Mouse (Mus musculus) frontal cortex, postnatal 25 days (tissue): ENCODE data around the gene Abi1.
"Not testable (repeated sequence)": the region's sequence is repeated elsewhere in the genome, so short reads cannot be mapped to it uniquely, and the experiment has no call there.

Experiments
- DNase-seq, 2 experiments: peaks; one replicate each; pipeline ENCODE4 v3.0.0; 2022; ENCODE audit warnings: low spot score in 2 of 2

Gene Abi1

GRCm38 (mm10) chr2:23034692-23035435 is 5.2 kb downstream of the Abi1 start:
- DNase-seq = no peak

GRCm38 (mm10) chr2:23030631-23031030 is 9.4 kb downstream of the Abi1 start:
- DNase-seq = no peak

GRCm38 (mm10) chr2:23028826-23029225 is 11.2 kb downstream of the Abi1 start:
- DNase-seq = no peak

DNA sequence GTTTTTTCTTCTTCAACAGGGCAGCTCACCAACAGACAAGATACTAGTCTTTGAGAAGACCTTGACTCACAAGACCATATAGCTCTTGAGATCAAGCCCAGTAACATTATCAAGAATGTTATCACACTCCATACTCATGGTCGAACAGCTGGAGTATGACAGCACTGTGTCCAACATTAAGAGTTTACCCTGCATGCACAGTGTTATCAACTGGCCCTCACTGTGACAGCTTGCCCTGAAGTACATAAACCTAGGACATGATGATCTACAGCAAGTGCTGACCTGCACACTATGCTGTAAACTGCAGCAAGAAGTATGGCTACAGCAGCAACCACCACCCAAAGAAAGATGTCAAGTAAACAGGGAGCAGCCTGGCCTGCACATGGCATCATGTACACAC is 13.7 kb downstream of the Abi1 start:
- DNase-seq = no peak

DNA sequence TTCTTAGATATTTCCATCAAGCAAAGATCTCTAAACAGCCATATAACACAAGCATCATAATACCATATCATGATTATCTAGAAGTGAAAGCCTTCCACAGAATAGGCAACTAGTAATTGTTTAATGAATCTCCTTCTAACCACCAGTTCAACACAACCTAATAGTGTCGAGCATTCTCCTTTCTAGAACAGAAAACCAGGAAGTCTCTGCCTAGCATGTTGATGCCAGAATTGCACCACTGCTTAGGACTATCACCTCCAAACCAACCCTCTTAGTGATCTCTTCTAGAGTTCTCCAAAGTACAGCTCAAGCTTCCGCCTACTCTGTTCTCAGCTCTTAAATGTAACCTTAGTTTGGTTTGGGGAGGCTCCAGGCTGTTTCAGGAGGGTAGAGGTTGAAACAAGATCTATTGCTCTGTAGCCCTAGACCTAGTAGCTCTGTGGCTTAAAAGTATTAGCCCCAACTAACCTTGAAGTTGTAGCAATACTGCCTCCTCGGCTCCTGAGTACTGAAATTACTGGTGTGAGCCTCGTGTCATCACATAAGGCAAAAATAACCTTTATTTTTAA is 16.2 kb downstream of the Abi1 start:
- DNase-seq = no peak

- DNase-seq = no peak
These were observed 17.0 kb downstream of the Abi1 start for GRCm38 (mm10) chr2:23023023-23023422.

GRCm38 (mm10) chr2:23021721-23022120 is 18.3 kb downstream of the Abi1 start:
- no peak for DNase-seq

DNA sequence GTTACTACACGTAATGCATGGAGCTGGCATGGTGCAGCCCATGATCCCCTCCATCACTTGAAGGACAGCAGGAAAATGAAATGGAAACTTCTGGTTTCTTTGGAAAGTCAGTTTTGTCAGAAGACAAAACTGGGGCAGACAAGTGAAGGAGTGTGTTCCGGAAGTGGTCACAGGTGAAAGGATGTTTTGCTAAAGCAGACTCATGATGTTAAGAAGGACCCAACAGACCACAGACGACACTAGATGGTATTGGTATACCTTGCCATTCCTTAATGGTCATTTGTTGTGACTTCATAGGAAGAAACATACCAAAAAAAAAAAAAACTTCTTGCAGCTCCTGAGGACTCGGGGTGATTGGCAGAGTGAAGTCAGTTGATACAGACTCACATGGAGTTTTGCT is 18.7 kb downstream of the Abi1 start:
- no peak for DNase-seq

- no peak for DNase-seq
These were observed 20.9 kb downstream of the Abi1 start for GRCm38 (mm10) chr2:23019170-23019569.

- no peak for DNase-seq
These were observed 23.9 kb downstream of the Abi1 start for GRCm38 (mm10) chr2:23016121-23016520.

GRCm38 (mm10) chr2:23015335-23015734 is 24.7 kb downstream of the Abi1 start:
- DNase-seq = no peak

- DNase-seq = not testable (repeated sequence)
These were observed 25.1 kb downstream of the Abi1 start for GRCm38 (mm10) chr2:23014935-23015334.

DNA sequence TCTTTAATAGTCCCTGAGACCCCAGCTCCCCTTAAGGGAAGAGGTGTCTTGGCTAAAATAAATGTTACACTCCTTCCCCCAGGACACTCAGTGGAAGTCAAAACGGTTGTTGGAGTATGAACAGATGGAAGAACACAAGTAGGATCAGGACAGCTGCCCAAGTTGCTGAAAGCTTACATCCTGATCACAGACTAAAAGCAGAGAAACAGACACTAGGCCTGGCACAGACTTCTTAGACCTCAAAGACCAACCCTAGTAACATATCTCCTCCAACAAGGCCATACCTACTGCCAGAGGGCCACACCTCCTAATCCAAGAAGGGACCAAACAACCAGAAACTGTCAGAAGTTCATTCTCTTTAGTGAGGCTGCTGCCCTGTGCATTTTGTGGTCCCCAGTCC is 31.8 kb downstream of the Abi1 start:
- no peak for DNase-seq

DNA sequence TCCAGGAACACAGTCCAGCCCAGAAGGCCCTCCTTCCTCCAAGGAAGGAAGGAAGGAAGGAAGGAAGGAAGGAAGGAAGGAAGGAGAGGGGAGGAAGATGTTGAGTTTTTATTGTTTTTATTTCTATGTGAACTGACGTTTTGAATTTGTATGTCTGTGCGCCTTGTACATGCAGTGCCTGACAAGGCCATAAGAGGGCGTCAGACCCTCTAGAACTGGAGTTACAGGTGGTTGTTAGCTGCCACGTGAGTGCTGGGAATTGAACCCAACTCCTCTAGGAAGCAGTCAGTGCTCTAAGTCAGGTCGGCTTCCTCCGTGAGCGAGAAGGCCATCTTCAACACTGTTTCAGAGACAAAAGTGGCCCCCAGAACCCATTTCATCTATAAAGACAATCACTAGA is 32.5 kb downstream of the Abi1 start:
- no peak for DNase-seq

DNA sequence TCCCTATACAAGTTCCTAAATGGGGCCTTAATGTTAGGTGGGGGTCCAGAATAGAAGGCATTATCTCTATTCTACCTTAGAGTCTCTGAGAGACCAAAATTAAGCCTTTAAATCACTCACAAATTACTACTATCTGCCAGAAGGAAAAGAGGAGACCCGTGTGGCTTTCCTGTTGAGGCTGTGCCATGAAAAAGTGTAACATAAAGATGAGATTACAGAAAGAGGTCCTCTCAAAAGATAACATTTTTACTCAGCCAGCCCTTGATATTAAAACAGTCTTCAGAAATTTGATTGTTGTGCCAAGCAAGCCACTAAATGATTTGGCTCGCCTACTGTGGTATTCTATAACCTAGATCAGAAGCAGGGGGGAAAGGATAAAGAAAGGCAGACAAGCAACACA is 32.9 kb downstream of the Abi1 start:
- DNase-seq = no peak

DNA sequence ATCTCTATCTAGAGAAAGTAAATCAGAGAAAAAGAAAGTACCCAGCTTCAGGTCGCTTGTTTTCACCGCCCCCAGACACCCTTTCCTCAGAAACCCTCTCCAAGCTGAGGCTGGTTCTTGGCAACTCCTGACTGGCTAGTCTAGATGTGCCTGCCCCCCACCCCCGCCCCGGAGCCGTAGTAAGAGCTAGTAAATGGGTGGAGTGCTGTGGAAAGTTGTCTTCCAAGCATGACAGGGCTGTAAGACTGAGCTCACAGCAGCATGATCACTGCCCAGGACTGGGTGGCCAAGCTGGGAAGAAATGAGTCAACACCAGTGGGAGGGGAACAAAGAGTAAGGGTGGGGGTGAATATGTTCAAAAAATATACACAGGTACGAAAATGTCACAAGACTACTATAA is 33.8 kb downstream of the Abi1 start:
- no peak for DNase-seq

DNA sequence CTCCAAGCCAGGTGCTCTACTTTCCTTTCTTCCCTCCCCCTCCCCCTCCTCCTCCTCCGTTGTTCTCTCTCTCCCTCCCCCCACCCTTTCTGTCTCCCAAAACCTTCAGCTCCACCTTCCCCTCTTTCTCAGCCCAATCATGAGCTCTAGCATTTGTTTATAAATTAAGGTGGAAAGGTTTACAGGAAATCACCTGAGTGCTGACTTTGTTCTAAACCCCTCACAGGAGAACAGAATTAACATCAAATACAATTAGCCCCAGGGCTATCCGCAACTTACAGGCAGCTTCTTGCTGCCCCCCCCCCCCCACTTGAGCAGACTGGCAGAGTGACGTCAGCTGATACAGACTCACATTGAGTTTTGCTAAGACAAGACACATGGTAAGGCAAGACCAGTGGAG is 37.4 kb downstream of the Abi1 start:
- no peak for DNase-seq

DNA sequence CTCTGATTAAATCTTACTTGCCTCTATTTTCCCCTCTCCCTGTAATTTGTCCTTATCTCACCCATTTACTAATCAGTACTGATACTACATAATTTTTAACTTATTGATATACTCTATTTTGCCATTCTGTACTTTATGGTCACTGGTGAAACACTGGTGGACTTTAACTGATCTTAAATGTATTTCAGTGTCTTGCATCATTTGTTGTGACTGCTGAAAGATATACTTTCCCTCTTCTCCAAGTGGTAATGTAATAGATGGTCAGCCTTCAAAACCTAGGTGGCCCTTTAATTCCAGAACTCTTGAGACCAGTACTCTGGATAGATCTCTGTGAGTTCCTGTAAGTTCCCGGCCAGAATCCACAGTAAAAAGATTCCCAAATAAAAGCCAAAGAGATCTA is 40.4 kb downstream of the Abi1 start:
- DNase-seq = no peak

DNA sequence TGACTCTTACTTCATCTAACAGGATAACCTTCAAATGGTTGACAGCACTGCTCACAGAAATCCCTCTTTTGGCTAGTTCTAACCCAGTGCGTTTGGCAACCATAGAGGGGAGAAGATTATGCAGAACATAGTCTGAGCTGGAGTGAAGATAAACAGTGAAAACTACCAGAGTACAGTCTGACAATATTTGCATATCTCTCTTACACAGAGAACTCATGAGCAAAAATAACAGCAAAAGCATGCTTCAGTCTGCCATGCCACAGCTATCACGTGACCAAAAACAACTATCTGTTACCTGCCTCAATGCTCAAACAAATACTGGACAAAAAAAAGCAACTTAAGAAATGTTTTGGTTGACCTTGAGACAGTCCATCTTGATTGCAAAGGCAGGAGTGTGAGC is 41.2 kb downstream of the Abi1 start:
- DNase-seq = no peak

DNA sequence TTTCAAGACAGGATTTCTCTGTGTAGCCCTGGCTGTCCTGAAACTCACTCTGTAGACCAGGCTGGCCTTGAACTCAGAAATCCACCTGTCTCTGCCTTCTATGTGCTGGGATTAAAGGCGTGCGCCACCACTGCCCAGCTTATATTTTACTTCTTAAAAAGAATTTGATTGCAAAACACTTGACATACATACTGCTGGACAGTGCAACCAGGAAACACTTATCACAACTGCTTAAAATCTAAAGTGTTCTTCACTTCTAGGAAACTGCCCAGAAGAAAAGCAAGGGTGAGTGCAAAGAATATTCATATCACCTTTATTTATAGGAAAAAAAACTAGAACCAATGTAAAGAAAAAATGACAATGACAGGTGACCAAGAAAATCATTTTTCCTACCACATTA is 42.0 kb downstream of the Abi1 start:
- DNase-seq = no peak

GRCm38 (mm10) chr2:22996071-22996470 is 44.0 kb downstream of the Abi1 start:
- no peak for DNase-seq

- DNase-seq = no peak
These were observed 53.9 kb downstream of the Abi1 start for GRCm38 (mm10) chr2:22985973-22986657.

DNA sequence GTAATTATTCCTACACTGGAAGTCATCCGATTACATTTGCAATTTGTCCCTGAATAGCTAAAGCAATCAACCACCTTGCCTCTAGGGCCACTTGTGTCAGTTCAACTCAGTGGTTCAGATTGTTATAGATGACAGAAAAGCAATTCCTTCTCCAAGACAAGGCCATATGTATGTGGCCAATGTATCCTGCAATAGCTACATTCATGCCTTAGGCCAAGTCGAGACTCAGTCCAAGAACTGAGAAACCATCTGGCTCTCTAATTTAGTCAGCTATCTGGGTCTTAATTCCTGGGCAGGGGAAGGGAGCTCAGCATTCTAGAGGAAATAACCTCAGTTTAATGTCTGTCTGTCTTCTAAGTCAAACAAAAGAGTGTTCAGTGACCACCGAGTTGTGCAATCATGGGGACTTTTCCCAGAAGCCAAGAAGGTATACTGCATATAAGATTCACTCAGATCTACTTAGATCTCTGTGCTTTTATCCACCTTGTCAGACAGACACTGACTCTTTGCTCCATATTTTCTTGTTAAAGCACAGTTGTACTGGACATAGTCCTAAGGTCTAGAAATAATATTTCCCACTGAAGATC is 62.6 kb downstream of the Abi1 start:
- DNase-seq = no peak
